Mouse (Mus musculus) intestine, embryonic 16.5 days (tissue): ENCODE measurements around the gene Serpine2. TPM values are rescaled to one million over a fixed set of nuclear protein-coding genes. Genes with fewer than 3 reads are reported as not detected.

Source experiments
- ATAC-seq: fragments of 200-750 bp; cut with Nextera tagmentation; 2 replicates; pipeline ENCODE4 v1.8.0; 2017; ENCODE audit warnings: moderate TSS enrichment, moderate library complexity
- H3K27ac ChIP-seq: fragments of 300-500 bp; sonication (generic); 2 replicates; pipeline ENCODE4 v1.5.1; 2014; ENCODE audit warnings: mild to moderate bottlenecking, low read length
- H3K27me3 ChIP-seq: fragments of 300-500 bp; sonication (generic); replicated peaks from 2 replicates; pipeline ENCODE4 v1.6.1; 2014; ENCODE audit warnings: low read length, control low read depth, mixed read lengths; ENCODE audit not compliant: control insufficient read depth, insufficient read depth
- H3K36me3 ChIP-seq: fragments of 300-500 bp; sonication (generic); 2 replicates; pipeline ENCODE4 v1.6.1; 2014; ENCODE audit warnings: low read length, control low read depth; ENCODE audit not compliant: control insufficient read depth, insufficient read depth
- H3K4me1 ChIP-seq: fragments of 300-500 bp; sonication (generic); 2 replicates; pipeline ENCODE4 v1.6.1; 2014; ENCODE audit warnings: low read length, control low read depth, mixed read lengths; ENCODE audit not compliant: control insufficient read depth, insufficient read depth
- H3K4me2 ChIP-seq: fragments of 300-500 bp; sonication (generic); 2 replicates; pipeline ENCODE4 v1.6.1; 2014; ENCODE audit warnings: low read depth, low read length, control low read depth
- H3K4me3 ChIP-seq: fragments of 300-500 bp; sonication (generic); 2 replicates; pipeline ENCODE4 v1.5.1; 2014; ENCODE audit warnings: mild to moderate bottlenecking, low read length
- H3K9ac ChIP-seq: fragments of 300-500 bp; sonication (generic); 2 replicates; pipeline ENCODE4 v1.6.1; 2014; ENCODE audit warnings: low read depth, low read length
- H3K9me3 ChIP-seq: fragments of 300-500 bp; sonication (generic); 2 replicates; pipeline ENCODE4 v1.6.1; 2016; ENCODE audit warnings: low read length, control low read depth; ENCODE audit not compliant: control insufficient read depth
- WGBS: fragments of 180-500 bp; shearing (Covaris S2); extraction: QIAGEN DNeasy Blood & Tissue Kit; methylation state at CpG from one replicate; pipeline ENCODE4 v1.1.7; 2014; 5-methylcytosine and 5-hydroxymethylcytosine counted together
- polyA plus RNA-seq: library from polyadenylated mRNA; unstranded; fragments of >200 nt; fragmentation: Nextera tagmentation; extraction: Ambion mirVana; gene quantifications from 2 replicates; pipeline ENCODE4 v1.2.1, GENCODE M21; 2015

Serpine2 gene
- polyA plus RNA-seq, 1 experiment from 2014 or later = 78.1 TPM

GRCm38 (mm10) chr1:79858389-79858994 is 2.5 kb downstream of the Serpine2 start:
- H3K36me3 ChIP-seq = no peaks in the 10 kb centered on the region
- H3K27me3 ChIP-seq = no peaks in the 10 kb centered on the region
- H3K4me1 ChIP-seq = peaks cover 19% of the 10 kb centered on the region
- WGBS = under 1% methylated on average over 58 of the region's 76 CpGs
- H3K9me3 ChIP-seq = no peaks in the 10 kb centered on the region
- peak overlapping the region; percentile 74 for H3K9ac ChIP-seq
- peak; percentile 80 for ATAC-seq
- 0 out of 2 replicates have a peak overlapping the region, but pooled peaks have one; percentile 26 for H3K27ac ChIP-seq
- H3K4me3 ChIP-seq = peak overlapping the region; percentile 75
- H3K4me2 ChIP-seq = peak overlapping the region; percentile 99

- no peak for ATAC-seq
- H3K27ac ChIP-seq = 0 out of 2 replicates have a peak overlapping the region, but pooled peaks have one; percentile 26
Observed at GRCm38 (mm10) chr1:79857681-79858388, 3.1 kb downstream of the Serpine2 start.

GRCm38 (mm10) chr1:79856756-79857155 is 4.2 kb downstream of the Serpine2 start:
- Histone ChIP-seq H3K9ac (no peak overlapping the region), H3K27ac (no peak overlapping the region), H3K9me3 (no peaks in the 10 kb centered on the region), H3K4me1 (peaks cover 19% of the 10 kb centered on the region), H3K4me2 (no peak overlapping the region), H3K4me3 (no peak overlapping the region), H3K27me3 (no peaks in the 10 kb centered on the region), H3K36me3 (no peaks in the 10 kb centered on the region)
- 60% methylated on average over 4 of the region's 4 CpGs for WGBS
- ATAC-seq = no peak

More at GRCm38 (mm10) chr1:79857681-79858388, 3.1 kb downstream of the Serpine2 start:
- H3K4me3 ChIP-seq = peak overlapping the region; percentile 75
- peak overlapping the region; percentile 99 for H3K4me2 ChIP-seq
- H3K4me1 ChIP-seq = peaks cover 19% of the 10 kb centered on the region
- H3K36me3 ChIP-seq = no peaks in the 10 kb centered on the region
- no peaks in the 10 kb centered on the region for H3K27me3 ChIP-seq
- no peaks in the 10 kb centered on the region for H3K9me3 ChIP-seq
- H3K9ac ChIP-seq = peak overlapping the region; percentile 74
- WGBS = 4% methylated on average over 32 of the region's 32 CpGs

GRCm38 (mm10) chr1:79853527-79853926 is 7.5 kb downstream of the Serpine2 start:
- Histone ChIP-seq H3K36me3 (no peaks in the 10 kb centered on the region), H3K27me3 (no peaks in the 10 kb centered on the region), H3K9ac (no peak overlapping the region), H3K27ac (no peak overlapping the region), H3K4me3 (no peak overlapping the region), H3K4me2 (no peak overlapping the region), H3K9me3 (no peaks in the 10 kb centered on the region), H3K4me1 (peaks cover 2% of the 10 kb centered on the region; the same call in 1 of the 2 replicates)
- no peak for ATAC-seq
- 92% methylated on average over 3 of the region's 3 CpGs for WGBS

GRCm38 (mm10) chr1:79850341-79850740 is 10.6 kb downstream of the Serpine2 start:
- no peak overlapping the region for H3K9ac ChIP-seq
- no peak overlapping the region for H3K4me2 ChIP-seq
- H3K4me3 ChIP-seq = no peak overlapping the region
- WGBS = 71% methylated on average over 10 of the region's 10 CpGs
- no peaks in the 10 kb centered on the region for H3K9me3 ChIP-seq
- H3K4me1 ChIP-seq = no peaks in the 10 kb centered on the region
- no peaks in the 10 kb centered on the region for H3K36me3 ChIP-seq
- H3K27me3 ChIP-seq = no peaks in the 10 kb centered on the region
- no peak overlapping the region for H3K27ac ChIP-seq
- no peak for ATAC-seq

GRCm38 (mm10) chr1:79848663-79849062 is 12.3 kb downstream of the Serpine2 start:
- H3K36me3 ChIP-seq = no peaks in the 10 kb centered on the region
- H3K4me2 ChIP-seq = no peak overlapping the region
- H3K27me3 ChIP-seq = no peaks in the 10 kb centered on the region
- no peak for ATAC-seq
- 78% methylated on average over 3 of the region's 3 CpGs for WGBS
- no peak overlapping the region for H3K27ac ChIP-seq
- no peak overlapping the region for H3K4me3 ChIP-seq
- no peaks in the 10 kb centered on the region for H3K9me3 ChIP-seq
- H3K9ac ChIP-seq = no peak overlapping the region
- no peaks in the 10 kb centered on the region for H3K4me1 ChIP-seq

GRCm38 (mm10) chr1:79846891-79847290 is 14.1 kb downstream of the Serpine2 start:
- no peaks in the 10 kb centered on the region for H3K36me3 ChIP-seq
- no peak overlapping the region for H3K9ac ChIP-seq
- no peaks in the 10 kb centered on the region for H3K27me3 ChIP-seq
- H3K9me3 ChIP-seq = no peaks in the 10 kb centered on the region
- H3K4me3 ChIP-seq = no peak overlapping the region
- H3K27ac ChIP-seq = no peak overlapping the region
- H3K4me2 ChIP-seq = no peak overlapping the region
- ATAC-seq = no peak
- WGBS = 86% methylated on average over 2 of the region's 2 CpGs
- no peaks in the 10 kb centered on the region for H3K4me1 ChIP-seq

- no peaks in the 10 kb centered on the region for H3K36me3 ChIP-seq
- no peak overlapping the region for H3K9ac ChIP-seq
- no peaks in the 10 kb centered on the region for H3K4me1 ChIP-seq
- 72% methylated on average over 16 of the region's 16 CpGs for WGBS
- no peaks in the 10 kb centered on the region for H3K9me3 ChIP-seq
- H3K4me2 ChIP-seq = no peak overlapping the region
- H3K4me3 ChIP-seq = no peak overlapping the region
- peak; percentile 36; the same call in 1 of the 2 replicates for ATAC-seq
- no peak overlapping the region for H3K27ac ChIP-seq
- no peaks in the 10 kb centered on the region for H3K27me3 ChIP-seq
Observed at GRCm38 (mm10) chr1:79832719-79833404, 28.1 kb downstream of the Serpine2 start.

GRCm38 (mm10) chr1:79823951-79824633 is 36.9 kb downstream of the Serpine2 start:
- Histone ChIP-seq H3K4me3 (peak overlapping the region; percentile 24; the same call in 1 of the 2 replicates), H3K36me3 (no peaks in the 10 kb centered on the region), H3K4me1 (peaks cover 15% of the 10 kb centered on the region), H3K9me3 (no peaks in the 10 kb centered on the region), H3K9ac (no peak overlapping the region), H3K27ac (peak overlapping the region; percentile 17), H3K27me3 (no peaks in the 10 kb centered on the region), H3K4me2 (peak overlapping the region; percentile 33)
- ATAC-seq = no peak
- WGBS = 50% methylated on average over 14 of the region's 14 CpGs
